ENCODE assay signal across 8 mouse cellular contexts in genomic region chr12:54060732-54061131, GRCm38 (mm10).
A peak's percentile ranks its signal among the peaks of the same experiment; 100 is the strongest.
DNase-seq lines count a peak whose midpoint lies in the region; ATAC-seq and TF ChIP-seq lines count a peak whose summit lies in the region.

No protein-coding gene starts in this region.

- DNase-seq in adrenal gland, postnatal 14 days: peak; percentile 86
- peak; percentile 28 for DNase-seq in fibroblast of lung, adult 2 months (ENCODE audit: low read depth)
- peak; percentile 65 to 77 for DNase-seq in heart, postnatal 36 days
- peak; percentile 70 to 85 for DNase-seq in layer of hippocampus, adult 18-20 months (ENCODE audit: low spot score in 2 of 2)
- peak; percentile 38 for DNase-seq in lung, postnatal 25 days (ENCODE audit: low spot score)
- peak; percentile 74 for DNase-seq in right cerebral cortex, adult 18-20 months

- peaks cover 15% of the 10 kb centered on the region for H3K27me3 ChIP-seq in E14TG2a.4 (ENCODE audit: insufficient read depth, low read length)

- TF ChIP-seq CTCF in E14TG2a.4 (conservative IDR thresholded peaks at IDR 0.05; ENCODE audit: low read length): peak; percentile 80

- intact Hi-C loops in heart, postnatal 36 days (cut with DNase I): loop anchor here (2.0 to 5.0 kb wide), 3 partner anchors 68 to 1150 kb away; no protein-coding TSS in a partner anchor

- no peaks in the 10 kb centered on the region for H3K9me3 ChIP-seq in E14TG2a.4 (ENCODE audit: low read length)

- H3K4me3 ChIP-seq in E14TG2a.4 (replicated peaks; ENCODE audit: low read length): no peak overlapping the region

- no peaks in the 10 kb centered on the region for H3K36me3 ChIP-seq in E14TG2a.4 (ENCODE audit: insufficient read depth, low read length)

- H3K4me1 ChIP-seq in E14TG2a.4 (replicated peaks; ENCODE audit: low read depth, low read length): peaks cover 26% of the 10 kb centered on the region

- ATAC-seq in activated CD4-positive, CD25-positive, alpha-beta regulatory T cell, adult 4 months: no peak

Comparison
In these comparisons a context has a peak if more than half of its experiments do, and no peak if none do; other contexts are left out.
1. DNase-seq: peak in every context shown above with its lines; median percentile 86 in adrenal gland, postnatal 14 days; 78 in layer of hippocampus, adult 18-20 months; 74 in right cerebral cortex, adult 18-20 months; 71 in heart, postnatal 36 days; 38 in lung, postnatal 25 days; 28 in fibroblast of lung, adult 2 months.